Mouse (Mus musculus) midbrain, postnatal 0 days (tissue): ENCODE measurements around the gene Clstn2. TPM values are rescaled to one million over a fixed set of nuclear protein-coding genes. Genes with fewer than 3 reads are reported as not detected.

ENCODE experiments used
- ATAC-seq: fragments of 200-750 bp; cut with Nextera tagmentation; 2 replicates; pipeline ENCODE4 v1.8.0; 2017; ENCODE audit warnings: moderate number of reproducible peaks, mild to moderate bottlenecking, moderate TSS enrichment, moderate library complexity; ENCODE audit not compliant: low FRiP score
- DNase-seq: peaks from one replicate; pipeline ENCODE4 v3.0.0-alpha.2; 2015; ENCODE audit warnings: low spot score
- H3K27ac ChIP-seq: fragments of 300-500 bp; sonication (generic); 2 replicates; pipeline ENCODE4 v1.5.1; 2014; ENCODE audit warnings: low read depth, mild to moderate bottlenecking, low read length, mixed read lengths
- H3K27me3 ChIP-seq: fragments of 300-500 bp; sonication (generic); 2 replicates; pipeline ENCODE4 v1.6.1; 2014; ENCODE audit warnings: low read length, control low read depth, mixed read lengths; ENCODE audit not compliant: insufficient read depth
- H3K36me3 ChIP-seq: fragments of 300-500 bp; sonication (generic); 2 replicates; pipeline ENCODE4 v1.6.1; 2014; ENCODE audit warnings: low read length, control low read depth, mixed read lengths; ENCODE audit not compliant: insufficient read depth
- H3K4me1 ChIP-seq: fragments of 300-500 bp; sonication (generic); 2 replicates; pipeline ENCODE4 v1.6.1; 2014; ENCODE audit warnings: mild to moderate bottlenecking, control low read depth, antibody characterized with exemption, low read length, mixed read lengths; ENCODE audit not compliant: insufficient read depth
- H3K4me2 ChIP-seq: fragments of 300-500 bp; sonication (generic); 2 replicates; pipeline ENCODE4 v1.6.1; 2014; ENCODE audit warnings: low read depth, mild to moderate bottlenecking, low read length, mixed read lengths; ENCODE audit not compliant: poor library complexity, severe bottlenecking
- H3K4me3 ChIP-seq: fragments of 300-500 bp; sonication (generic); 2 replicates; pipeline ENCODE4 v1.5.1; 2014; ENCODE audit warnings: low read depth, mild to moderate bottlenecking, low read length, moderate library complexity
- H3K9ac ChIP-seq: fragments of 300-500 bp; sonication (generic); replicated peaks from 2 replicates; pipeline ENCODE4 v1.6.1; 2014; ENCODE audit warnings: mild to moderate bottlenecking, low read length, moderate library complexity, mixed read lengths; ENCODE audit not compliant: poor library complexity, severe bottlenecking
- H3K9me3 ChIP-seq: fragments of 300-500 bp; sonication (generic); 2 replicates; pipeline ENCODE4 v1.6.1; 2016; ENCODE audit warnings: low read length, control low read depth
- CTCF ChIP-seq: IDR thresholded peaks from 2 replicates; pipeline ENCODE4 v1.5.1; 2016; ENCODE audit warnings: antibody characterized with exemption, mild to moderate bottlenecking
- WGBS: fragments of 180-500 bp; shearing (Covaris S2); extraction: QIAGEN DNeasy Blood & Tissue Kit; methylation state at CpG from one replicate; pipeline ENCODE4 v1.1.7; 2014; 5-methylcytosine and 5-hydroxymethylcytosine counted together
- polyA plus RNA-seq: library from polyadenylated mRNA; unstranded; fragments of >200 nt; fragmentation: Nextera tagmentation; extraction: Ambion mirVana; gene quantifications from 2 replicates; pipeline ENCODE4 v1.2.1, GENCODE M21; 2015
- total RNA-seq: library from RNA; depleted of rRNA; stranded (reverse); fragments of >200 nt; gene quantifications from 2 replicates; pipeline ENCODE4 v1.2.3, GENCODE M21; 2014

The Clstn2 gene
- total and polyA plus RNA-seq, 2 experiments from 2014 or later = 9.2 to 45.7 TPM

DNA sequence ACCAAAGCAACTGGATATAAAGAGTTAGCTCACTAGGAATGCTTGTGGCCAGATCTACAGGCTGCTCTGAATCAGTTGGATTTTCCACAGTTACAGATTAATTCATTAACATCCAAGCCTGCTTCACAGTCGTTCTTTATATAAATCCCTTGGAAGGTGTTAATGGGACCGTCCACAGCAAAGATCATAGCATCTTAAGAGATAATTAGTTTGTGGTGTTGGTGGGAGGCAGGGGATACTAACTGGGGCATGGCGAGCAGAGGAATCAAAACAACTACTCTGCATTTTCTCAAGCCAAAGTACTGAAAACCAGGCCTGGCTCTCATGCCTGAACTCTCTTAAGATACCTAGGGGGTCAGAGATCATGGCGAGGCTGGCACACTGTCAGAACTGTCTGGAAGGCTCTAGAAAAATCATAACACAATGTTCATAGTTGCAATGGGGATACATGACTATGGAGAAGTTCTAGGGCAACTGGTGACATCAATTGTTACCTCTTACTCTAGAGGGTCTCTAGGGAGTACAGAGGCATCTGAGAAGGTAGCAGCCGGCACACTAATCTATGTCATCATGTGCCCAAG lies 336.2 kb downstream of the Clstn2 start:
- no peak overlapping the region for H3K9ac ChIP-seq
- no peaks in the 10 kb centered on the region for H3K9me3 ChIP-seq
- H3K4me2 ChIP-seq = no peak overlapping the region
- no peak overlapping the region for H3K27ac ChIP-seq
- ATAC-seq (no peak), DNase-seq (no peak)
- H3K4me3 ChIP-seq = no peak overlapping the region
- H3K27me3 ChIP-seq = no peaks in the 10 kb centered on the region; the same call in 1 of the 2 replicates
- TF ChIP-seq CTCF = no peak
- WGBS = 70% methylated on average over 5 of the region's 5 CpGs
- H3K4me1 ChIP-seq = no peaks in the 10 kb centered on the region
- no peaks in the 10 kb centered on the region for H3K36me3 ChIP-seq

DNA sequence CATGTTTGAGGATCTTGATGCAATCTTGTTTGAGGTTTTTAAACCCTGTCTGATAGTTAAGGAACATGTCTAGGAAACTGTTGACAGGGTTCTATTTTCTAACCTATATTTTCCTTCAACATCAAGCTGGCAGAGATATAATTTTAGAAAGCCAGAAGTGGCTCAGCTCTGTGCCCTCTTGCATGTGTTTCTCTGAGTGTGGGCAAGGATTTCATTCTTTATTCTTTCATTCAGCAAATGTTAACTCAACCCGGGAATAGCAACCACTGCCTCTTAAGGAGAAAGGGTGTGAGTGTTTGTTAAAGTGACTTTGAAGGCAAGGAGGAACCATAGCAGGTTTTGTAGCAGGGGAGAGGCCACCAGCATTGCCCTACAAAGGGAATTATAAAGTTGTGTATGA lies 337.7 kb downstream of the Clstn2 start:
- Histone ChIP-seq H3K4me3 (no peak overlapping the region), H3K27me3 (no peaks in the 10 kb centered on the region; the same call in 1 of the 2 replicates), H3K36me3 (no peaks in the 10 kb centered on the region), H3K4me1 (no peaks in the 10 kb centered on the region), H3K27ac (no peak overlapping the region), H3K4me2 (no peak overlapping the region), H3K9me3 (no peaks in the 10 kb centered on the region), H3K9ac (no peak overlapping the region)
- WGBS = 62% methylated on average over 1 of the region's 1 CpGs
- DNase-seq (no peak), ATAC-seq (no peak)
- TF ChIP-seq CTCF = no peak

- no peak for ATAC-seq
- Histone ChIP-seq H3K4me2 (no peak overlapping the region), H3K4me3 (no peak overlapping the region), H3K4me1 (no peaks in the 10 kb centered on the region), H3K27ac (no peak overlapping the region), H3K27me3 (no peaks in the 10 kb centered on the region), H3K36me3 (no peaks in the 10 kb centered on the region), H3K9ac (no peak overlapping the region), H3K9me3 (no peaks in the 10 kb centered on the region)
- no peak for TF ChIP-seq CTCF
- DNase-seq = peak; percentile 30
- 85% methylated on average over 4 of the region's 4 CpGs for WGBS
Measured at GRCm38 (mm10) chr9:97686826-97687425, 346.1 kb downstream of the Clstn2 start.

GRCm38 (mm10) chr9:97685664-97686063 lies 347.3 kb downstream of the Clstn2 start:
- no peaks in the 10 kb centered on the region for H3K9me3 ChIP-seq
- ATAC-seq (0 out of 2 replicates have a peak, but pooled peaks have one; percentile 58), DNase-seq (peak; percentile 85)
- no peak for TF ChIP-seq CTCF
- no peak overlapping the region for H3K4me2 ChIP-seq
- no peak overlapping the region for H3K4me3 ChIP-seq
- H3K9ac ChIP-seq = no peak overlapping the region
- H3K27me3 ChIP-seq = no peaks in the 10 kb centered on the region
- H3K27ac ChIP-seq = no peak overlapping the region
- no peaks in the 10 kb centered on the region for H3K4me1 ChIP-seq
- 64% methylated on average over 4 of the region's 4 CpGs for WGBS
- no peaks in the 10 kb centered on the region for H3K36me3 ChIP-seq

DNA sequence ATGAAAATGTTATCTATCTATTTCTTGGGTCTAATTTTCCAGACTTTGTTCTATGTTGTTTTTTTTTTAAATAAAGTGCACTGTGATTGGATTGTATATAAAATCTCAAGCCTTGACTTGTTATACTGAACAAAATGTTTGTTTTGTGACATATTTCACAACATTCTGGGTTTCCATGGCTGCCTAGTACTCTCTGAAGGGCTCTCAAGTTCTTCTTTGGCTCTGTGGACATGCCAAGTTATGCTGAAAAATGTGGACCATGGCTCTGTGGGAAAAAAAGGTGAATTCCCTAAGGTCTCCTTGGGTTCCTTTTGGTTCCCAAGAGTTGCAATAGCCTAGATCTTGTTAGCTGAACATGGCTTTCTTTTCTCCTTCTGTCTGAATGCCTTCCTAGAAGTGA lies 353.1 kb downstream of the Clstn2 start:
- Histone ChIP-seq H3K9ac (no peak overlapping the region), H3K4me3 (no peak overlapping the region), H3K27me3 (no peaks in the 10 kb centered on the region), H3K36me3 (no peaks in the 10 kb centered on the region), H3K4me1 (no peaks in the 10 kb centered on the region), H3K4me2 (no peak overlapping the region), H3K27ac (no peak overlapping the region), H3K9me3 (no peaks in the 10 kb centered on the region)
- DNase-seq (no peak), ATAC-seq (no peak)
- no peak for TF ChIP-seq CTCF

- TF ChIP-seq CTCF = peak; percentile 37
- DNase-seq = no peak
- no peak for ATAC-seq
- H3K27me3 ChIP-seq = no peaks in the 10 kb centered on the region
- 80% methylated on average over 4 of the region's 4 CpGs for WGBS
- no peak overlapping the region for H3K4me2 ChIP-seq
- no peak overlapping the region for H3K4me3 ChIP-seq
- no peak overlapping the region for H3K27ac ChIP-seq
- H3K9me3 ChIP-seq = no peaks in the 10 kb centered on the region
- no peak overlapping the region for H3K9ac ChIP-seq
- H3K36me3 ChIP-seq = no peaks in the 10 kb centered on the region
- H3K4me1 ChIP-seq = no peaks in the 10 kb centered on the region
Measured at GRCm38 (mm10) chr9:97679106-97679505, 353.9 kb downstream of the Clstn2 start.
